In the genomic region with DNA sequence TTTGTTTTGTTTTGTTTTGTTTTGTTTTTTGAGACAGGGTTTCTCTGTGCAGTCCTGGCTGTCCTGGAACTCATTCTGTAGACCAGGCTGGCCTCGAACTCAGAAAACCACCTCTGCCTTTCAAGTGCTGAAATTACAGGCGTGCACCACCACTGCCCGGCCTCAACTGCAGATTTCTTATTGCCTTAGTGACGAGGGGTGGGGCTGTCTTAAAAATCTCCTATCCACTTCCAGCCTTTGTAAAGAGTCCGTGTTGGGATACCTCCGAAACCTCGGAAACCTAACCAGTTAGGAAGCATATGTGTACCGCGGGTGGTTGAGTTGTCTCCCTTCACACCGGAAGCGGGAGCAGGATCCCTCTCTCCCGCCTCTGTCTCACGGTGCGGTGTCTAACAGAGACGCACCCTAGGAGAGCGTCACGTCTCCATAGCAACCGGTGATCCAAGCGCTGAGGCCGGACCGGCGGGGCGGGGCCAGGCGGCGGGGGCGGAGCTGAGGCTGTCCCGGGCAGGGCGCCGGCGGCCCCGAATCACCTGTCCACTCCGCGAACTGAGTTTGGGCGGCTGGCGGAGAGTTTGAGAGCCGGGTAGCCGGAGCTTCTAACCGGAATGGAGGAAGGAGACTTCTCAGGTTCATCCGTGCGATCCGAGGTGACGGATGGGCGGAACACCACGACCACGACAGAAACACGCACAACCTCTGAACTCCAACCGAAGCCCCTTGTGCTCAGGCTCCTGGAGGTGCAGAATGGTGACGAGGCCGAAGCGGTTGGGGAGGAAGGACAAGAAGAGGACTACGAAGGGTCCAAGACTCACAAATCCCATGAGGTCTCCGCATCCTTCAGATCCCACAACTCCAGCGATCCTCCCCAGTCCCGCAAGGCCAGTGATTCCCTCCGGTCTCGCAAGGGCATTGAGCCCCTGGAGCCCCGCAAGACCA, we compare ENCODE assay signal across 8 mouse cellular contexts. TPM values are rescaled to one million over a fixed set of nuclear protein-coding genes. Genes with fewer than 3 reads are reported as not detected.
DNase-seq lines count a peak whose midpoint lies in the region; ATAC-seq lines count a peak whose summit lies in the region.

Thegl (plus strand) TSS at position 480 of the 939 bp plus-strand sequence.

- 10% methylated on average over 57 of the region's 57 CpGs for WGBS in hindbrain, embryonic 13.5 days

- peak within 1 kb of the TSS; percentile 57 for H3K4me3 ChIP-seq in hindbrain, embryonic 13.5 days

- peaks cover 4% of the 10 kb centered on the region; the same call in 1 of the 2 replicates for H3K4me1 ChIP-seq in hindbrain, embryonic 13.5 days (replicated peaks)

- H3K4me2 ChIP-seq in hindbrain, embryonic 13.5 days = peak within 1 kb of the TSS; percentile 73

- DNase-seq in ZHBTc4 (ENCODE audit: low read depth, low spot score) = peak; percentile 91
- DNase-seq in cerebellum, postnatal 36 days = peak; percentile 63 to 67
- peak; percentile 35 to 48 for DNase-seq in frontal cortex, postnatal 25 days (ENCODE audit: low spot score in 2 of 2)
- DNase-seq in layer of hippocampus, postnatal 36 days = peak; percentile 70 to 73
- peak; percentile 86 for DNase-seq in lung, postnatal 14 days
- DNase-seq in ovary, postnatal 14 days (ENCODE audit: low spot score) = peak; percentile 58
- peak; percentile 54 for DNase-seq in thymus, postnatal 0 days (ENCODE audit: low spot score)

- no peak within 1 kb of the TSS for H3K27ac ChIP-seq in hindbrain, embryonic 13.5 days

- no peaks in the 10 kb centered on the region for H3K27me3 ChIP-seq in hindbrain, embryonic 13.5 days

- peak within 1 kb of the TSS; percentile 69 for H3K9ac ChIP-seq in hindbrain, embryonic 13.5 days

- no peaks in the 10 kb centered on the region for H3K36me3 ChIP-seq in hindbrain, embryonic 13.5 days

- H3K9me3 ChIP-seq in hindbrain, embryonic 13.5 days = no peaks in the 10 kb centered on the region

- ATAC-seq in hindbrain, embryonic 13.5 days (ENCODE audit: low FRiP score) = peak; percentile 98

RNA-seq across cellular contexts. Expression of gene Thegl, which starts in this region (rescaled TPM):
- 0.32 and 1.0 TPM in 2 replicates for polyA plus RNA-seq in hindbrain, embryonic 13.5 days (2015; fragmentation: Nextera tagmentation; extraction: Ambion mirVana)
- total RNA-seq in layer of hippocampus, postnatal 36 days (2021) = 1 to 10 TPM in 1 of 2 experiments, under 1 TPM in 1; 0.76 to 2.0 TPM
- polyA plus RNA-seq in thymus, postnatal 0 days (2015; fragmentation: Nextera tagmentation; extraction: Ambion mirVana) = 0.10 TPM in 1 of 2 replicates, not detected in the other

Comparison
In these comparisons a context has a peak if more than half of its experiments do, and no peak if none do; other contexts are left out.
1. Peak in DNase-seq in thymus, postnatal 0 days; RNA of the gene not detected or under 1 TPM.